11 mouse cellular contexts compared by ENCODE assay signal in the genomic region with DNA sequence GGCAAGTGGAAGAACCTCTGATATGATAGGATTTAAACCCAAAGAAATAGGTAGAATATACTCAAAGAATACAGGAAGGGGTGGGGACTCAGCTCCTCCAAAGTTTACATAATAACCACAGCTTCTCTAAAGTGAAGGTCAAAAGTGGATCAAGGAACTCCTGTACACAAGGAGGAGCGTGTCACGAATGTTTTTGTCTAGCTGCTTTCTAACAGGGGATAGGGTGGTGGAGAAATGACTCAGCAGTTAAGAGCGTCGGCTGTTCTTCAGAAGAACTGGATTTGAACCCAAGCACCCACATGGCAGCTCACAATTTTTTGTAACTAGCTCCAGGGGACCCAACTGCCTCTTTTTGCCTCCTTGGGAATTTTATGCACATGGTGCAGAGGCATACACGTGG. TPM values are rescaled to one million over a fixed set of nuclear protein-coding genes. Genes with fewer than 3 reads are reported as not detected.
DNase-seq lines count a peak whose midpoint lies in the region; ATAC-seq lines count a peak whose summit lies in the region.
"Had no signal": no experiment of that assay in that cellular context is flagged by ENCODE, and none has a peak within 500 bp of the region (broad histone marks: within the 10 kb centered on the region; RNA-seq: fewer than 3 reads in every experiment).

No protein-coding gene starts in this region.

- no peak overlapping the region for H3K9ac ChIP-seq in heart, embryonic 13.5 days
- no peak overlapping the region for H3K9ac ChIP-seq in liver, embryonic 16.5 days (ENCODE audit: low read depth, low read length)
- H3K9ac ChIP-seq: embryonic facial prominence, embryonic 13.5 days; forebrain, embryonic 15.5 days had no signal

- H3K27me3 ChIP-seq in heart, embryonic 13.5 days (replicated peaks): no peaks in the 10 kb centered on the region
- no peaks in the 10 kb centered on the region for H3K27me3 ChIP-seq in liver, embryonic 16.5 days (ENCODE audit: control insufficient read depth, insufficient read depth, low read depth, low read length)
- H3K27me3 ChIP-seq: embryonic facial prominence, embryonic 13.5 days; forebrain, embryonic 15.5 days had no signal

- ATAC-seq in heart, embryonic 13.5 days (ENCODE audit: extremely low read depth, insufficient number of reproducible peaks, low FRiP score, low TSS enrichment): no peak
- ATAC-seq in liver, embryonic 16.5 days (ENCODE audit: low read depth): 0 out of 2 replicates have a peak, but pooled peaks have one; percentile 39

- DNase-seq in heart, adult 18-20 months: no peak
- DNase-seq in 416B (ENCODE audit: low read depth): peak; percentile 90
- DNase-seq in embryo, embryonic 9.5 days (ENCODE audit: extremely low spot score): no peak
- no peak for DNase-seq in frontal cortex, postnatal 36 days (ENCODE audit: low spot score in 2 of 2)
- DNase-seq in right cerebral cortex, postnatal 14 days: no peak
- DNase-seq: thymus, postnatal 14 days had no signal

- 75% methylated on average over 5 of the region's 5 CpGs for WGBS in heart, embryonic 13.5 days
- WGBS in liver, embryonic 16.5 days (ENCODE audit: insufficient replicate concordance): 34% methylated on average over 5 of the region's 5 CpGs

- H3K9me3 ChIP-seq in heart, embryonic 13.5 days: no peaks in the 10 kb centered on the region
- no peaks in the 10 kb centered on the region for H3K9me3 ChIP-seq in liver, embryonic 16.5 days (replicated peaks; ENCODE audit: control insufficient read depth, low read length)
- H3K9me3 ChIP-seq: embryonic facial prominence, embryonic 13.5 days; forebrain, embryonic 15.5 days had no signal

- no peak overlapping the region for H3K4me3 ChIP-seq in heart, embryonic 13.5 days
- no peak overlapping the region for H3K4me3 ChIP-seq in brown adipose tissue, adult 24 weeks (ENCODE audit: insufficient read depth, low read depth, low read length)
- H3K4me3 ChIP-seq in liver, embryonic 16.5 days (ENCODE audit: low read depth, low read length): no peak overlapping the region
- H3K4me3 ChIP-seq: embryonic facial prominence, embryonic 13.5 days; forebrain, embryonic 15.5 days had no signal

- no peak overlapping the region for H3K4me2 ChIP-seq in heart, embryonic 13.5 days
- no peak overlapping the region for H3K4me2 ChIP-seq in liver, embryonic 16.5 days (ENCODE audit: low read depth, low read length)
- H3K4me2 ChIP-seq: embryonic facial prominence, embryonic 13.5 days; forebrain, embryonic 15.5 days had no signal

- H3K27ac ChIP-seq in heart, embryonic 13.5 days (replicated peaks): peak overlapping the region; percentile 49; the same call in 1 of the 2 replicates
- H3K27ac ChIP-seq in brown adipose tissue, adult 24 weeks (replicated peaks; ENCODE audit: low read depth, low read length): peak overlapping the region; percentile 59
- H3K27ac ChIP-seq in liver, embryonic 16.5 days (ENCODE audit: low read length): peak overlapping the region; percentile 52; the same call in 1 of the 2 replicates
- H3K27ac ChIP-seq: embryonic facial prominence, embryonic 13.5 days had no signal

- peaks cover 13% of the 10 kb centered on the region for H3K4me1 ChIP-seq in heart, embryonic 13.5 days
- H3K4me1 ChIP-seq in brown adipose tissue, adult 24 weeks (ENCODE audit: control insufficient read depth, insufficient read depth, insufficient read length, low read length): peaks cover 5% of the 10 kb centered on the region
- peaks cover 9% of the 10 kb centered on the region; the same call in 1 of the 2 replicates for H3K4me1 ChIP-seq in liver, embryonic 16.5 days (ENCODE audit: control insufficient read depth, low read depth, low read length)
- H3K4me1 ChIP-seq: embryonic facial prominence, embryonic 13.5 days had no signal

- peaks cover 47% of the 10 kb centered on the region for H3K36me3 ChIP-seq in heart, embryonic 13.5 days
- peaks cover 23% of the 10 kb centered on the region for H3K36me3 ChIP-seq in liver, embryonic 16.5 days (ENCODE audit: control insufficient read depth, insufficient read depth)

RNA-seq across cellular contexts. Expression of gene Casp3, which starts 22.8 kb away (rescaled TPM):
- 51.0 and 54.9 TPM in 2 replicates for polyA plus RNA-seq in heart, embryonic 13.5 days (2015; fragmentation: Nextera tagmentation; extraction: Ambion mirVana)
- 1 to 10 TPM; 2.0 to 2.8 TPM for total RNA-seq in heart, adult 18-20 months (2021)
- polyA plus RNA-seq in brown adipose tissue, adult 24 weeks (2012; ENCODE audit: insufficient read depth, insufficient read length, missing spikeins): 21.4 and 24.5 TPM in 2 replicates
- 36.5 and 43.4 TPM in 2 replicates for polyA plus RNA-seq in liver, embryonic 16.5 days (2015; fragmentation: Nextera tagmentation; extraction: Ambion mirVana)

RNA-seq across cellular contexts. Expression of gene Primpol, which starts 22.8 kb away (rescaled TPM):
- 9.5 and 9.6 TPM in 2 replicates for polyA plus RNA-seq in heart, embryonic 13.5 days (2015; fragmentation: Nextera tagmentation; extraction: Ambion mirVana)
- 1 to 10 TPM; 2.1 to 2.6 TPM for total RNA-seq in heart, adult 18-20 months (2021)
- polyA plus RNA-seq in brown adipose tissue, adult 24 weeks (2012; ENCODE audit: insufficient read depth, insufficient read length, missing spikeins): 4.8 and 6.5 TPM in 2 replicates
- polyA plus RNA-seq in liver, embryonic 16.5 days (2015; fragmentation: Nextera tagmentation; extraction: Ambion mirVana): 7.1 and 7.9 TPM in 2 replicates
